Mouse (Mus musculus) lung, postnatal 0 days (tissue): Measurements from ENCODE around the gene Padi6. TPM values are rescaled to one million over a fixed set of nuclear protein-coding genes. Genes with fewer than 3 reads are reported as not detected.
A peak's percentile ranks its signal among the peaks of the same experiment; 100 is the strongest.

ENCODE experiments used
- ATAC-seq: fragments of 200-750 bp; cut with Nextera tagmentation; 2 replicates; pipeline ENCODE4 v1.8.0; 2017; ENCODE audit warnings: moderate library complexity
- DNase-seq: peaks from one replicate; pipeline ENCODE4 v3.0.0-alpha.2; 2016; ENCODE audit warnings: low spot score
- H3K27ac ChIP-seq: fragments of 300-500 bp; sonication (generic); 2 replicates; pipeline ENCODE4 v1.5.1; 2014; ENCODE audit warnings: antibody characterized with exemption, mild to moderate bottlenecking, low read length, mixed read lengths
- H3K27me3 ChIP-seq: fragments of 300-500 bp; sonication (generic); replicated peaks from 2 replicates; pipeline ENCODE4 v1.6.1; 2014; ENCODE audit warnings: low read length, mixed read lengths; ENCODE audit not compliant: insufficient read depth
- H3K36me3 ChIP-seq: fragments of 300-500 bp; sonication (generic); 2 replicates; pipeline ENCODE4 v1.6.1; 2014; ENCODE audit warnings: low read length, mixed read lengths; ENCODE audit not compliant: insufficient read depth
- H3K4me1 ChIP-seq: fragments of 300-500 bp; sonication (generic); 2 replicates; pipeline ENCODE4 v1.6.1; 2014; ENCODE audit warnings: antibody characterized with exemption, low read depth, low read length, mixed read lengths; ENCODE audit not compliant: insufficient read depth
- H3K4me2 ChIP-seq: fragments of 300-500 bp; sonication (generic); replicated peaks from 2 replicates; pipeline ENCODE4 v1.6.1; 2014; ENCODE audit warnings: low read depth, mild to moderate bottlenecking, low read length, moderate library complexity, mixed read lengths
- H3K4me3 ChIP-seq: fragments of 300-500 bp; sonication (generic); 2 replicates; pipeline ENCODE4 v1.5.1; 2014; ENCODE audit warnings: low read depth, low read length
- H3K9ac ChIP-seq: fragments of 300-500 bp; sonication (generic); replicated peaks from 2 replicates; pipeline ENCODE4 v1.6.1; 2014; ENCODE audit warnings: low read depth, mild to moderate bottlenecking
- H3K9me3 ChIP-seq: fragments of 300-500 bp; sonication (generic); 2 replicates; pipeline ENCODE4 v1.6.1; 2016; ENCODE audit warnings: low read length, mixed read lengths
- CTCF ChIP-seq: IDR thresholded peaks from 2 replicates; pipeline ENCODE4 v1.5.1; 2016; ENCODE audit warnings: antibody characterized with exemption, mild to moderate bottlenecking
- EP300 ChIP-seq: IDR thresholded peaks from 2 replicates; pipeline ENCODE4 v1.6.1; 2016; ENCODE audit warnings: antibody characterized with exemption, mild to moderate bottlenecking, control low read depth
- WGBS: fragments of 180-500 bp; shearing (Covaris S2); extraction: QIAGEN DNeasy Blood & Tissue Kit; methylation state at CpG from one replicate; pipeline ENCODE4 v1.1.7; 2014; 5-methylcytosine and 5-hydroxymethylcytosine counted together
- polyA plus RNA-seq: library from polyadenylated mRNA; unstranded; fragments of >200 nt; fragmentation: Nextera tagmentation; extraction: Ambion mirVana; gene quantifications from 2 replicates; pipeline ENCODE4 v1.2.1, GENCODE M21; 2015

Padi6 gene
- polyA plus RNA-seq, 1 experiment from 2014 or later: not detected

- ATAC-seq: no peak
- Histone ChIP-seq H3K27me3 (no peaks in the 10 kb centered on the region), H3K9me3 (no peaks in the 10 kb centered on the region), H3K36me3 (no peaks in the 10 kb centered on the region), H3K4me2 (no peak overlapping the region), H3K4me3 (no peak overlapping the region), H3K9ac (no peak overlapping the region), H3K4me1 (no peaks in the 10 kb centered on the region), H3K27ac (no peak overlapping the region)
- WGBS: 47% methylated on average over 4 of the region's 4 CpGs
- DNase-seq: no peak
- TF ChIP-seq EP300: no peak
- TF ChIP-seq CTCF: no peak
Measured at GRCm38 (mm10) chr4:140693513-140693912, 48.9 kb downstream of the Padi6 start.

GRCm38 (mm10) chr4:140691481-140691880, 51.0 kb downstream of the Padi6 start:
- Histone ChIP-seq H3K4me3 (no peak overlapping the region), H3K27ac (no peak overlapping the region), H3K27me3 (no peaks in the 10 kb centered on the region), H3K9ac (no peak overlapping the region), H3K9me3 (no peaks in the 10 kb centered on the region), H3K36me3 (no peaks in the 10 kb centered on the region), H3K4me2 (no peak overlapping the region), H3K4me1 (no peaks in the 10 kb centered on the region)
- WGBS: 62% methylated on average over 7 of the region's 7 CpGs
- TF ChIP-seq EP300 (no peak), CTCF (no peak)
- ATAC-seq (no peak), DNase-seq (no peak)

GRCm38 (mm10) chr4:140689873-140690655, 52.4 kb downstream of the Padi6 start:
- no peak overlapping the region for H3K9ac ChIP-seq
- ATAC-seq (peak; percentile 32), DNase-seq (no peak)
- no peaks in the 10 kb centered on the region for H3K4me1 ChIP-seq
- H3K27ac ChIP-seq: no peak overlapping the region
- 44% methylated on average over 16 of the region's 16 CpGs for WGBS
- TF ChIP-seq EP300: no peak
- no peak for TF ChIP-seq CTCF
- no peaks in the 10 kb centered on the region for H3K9me3 ChIP-seq
- H3K36me3 ChIP-seq: no peaks in the 10 kb centered on the region
- no peak overlapping the region for H3K4me3 ChIP-seq
- no peaks in the 10 kb centered on the region for H3K27me3 ChIP-seq
- H3K4me2 ChIP-seq: 0 out of 2 replicates have a peak overlapping the region, but pooled peaks have one; percentile 3

- no peak for TF ChIP-seq EP300
- no peak for TF ChIP-seq CTCF
- no peak for ATAC-seq
- no peaks in the 10 kb centered on the region for H3K36me3 ChIP-seq
Measured at GRCm38 (mm10) chr4:140688826-140689425, 53.5 kb downstream of the Padi6 start.

GRCm38 (mm10) chr4:140688044-140688825, 54.2 kb downstream of the Padi6 start:
- Histone ChIP-seq H3K4me3 (no peak overlapping the region), H3K9me3 (no peaks in the 10 kb centered on the region), H3K27ac (no peak overlapping the region), H3K4me2 (no peak overlapping the region), H3K36me3 (no peaks in the 10 kb centered on the region), H3K27me3 (no peaks in the 10 kb centered on the region), H3K4me1 (0 out of 2 replicates have a peak, but pooled peaks cover 5% of the 10 kb centered on the region), H3K9ac (no peak overlapping the region)
- 43% methylated on average over 11 of the region's 12 CpGs for WGBS
- DNase-seq (no peak), ATAC-seq (no peak)
- TF ChIP-seq CTCF (no peak), EP300 (no peak)

More at GRCm38 (mm10) chr4:140688826-140689425, 53.5 kb downstream of the Padi6 start:
- Histone ChIP-seq H3K27ac (no peak overlapping the region), H3K9ac (no peak overlapping the region), H3K9me3 (no peaks in the 10 kb centered on the region), H3K27me3 (no peaks in the 10 kb centered on the region), H3K4me2 (no peak overlapping the region), H3K4me3 (no peak overlapping the region), H3K4me1 (0 out of 2 replicates have a peak, but pooled peaks cover 5% of the 10 kb centered on the region)
- 60% methylated on average over 5 of the region's 5 CpGs for WGBS
- no peak for DNase-seq

DNA sequence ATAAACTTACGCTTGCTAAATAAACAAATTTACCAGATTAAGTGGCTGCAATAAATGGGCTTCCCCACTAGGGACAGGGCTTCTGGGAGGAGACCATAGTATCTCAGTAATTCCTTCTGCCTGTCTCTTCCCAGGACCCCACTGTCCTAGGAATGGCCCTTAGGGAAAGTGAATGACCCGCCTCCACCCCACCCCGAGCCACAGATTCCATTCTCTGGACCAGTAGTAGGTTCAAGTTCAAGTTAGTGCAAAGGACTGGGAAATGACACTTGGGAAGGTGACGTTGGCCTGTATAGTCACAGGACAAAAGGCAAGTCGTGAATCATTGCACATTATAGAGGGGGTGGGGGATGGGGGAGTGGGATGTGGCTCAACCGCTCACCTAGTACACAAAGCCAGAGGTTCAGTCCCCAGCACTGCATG, 57.6 kb downstream of the Padi6 start:
- TF ChIP-seq EP300: no peak
- peak; percentile 47 for TF ChIP-seq CTCF
- H3K36me3 ChIP-seq: no peaks in the 10 kb centered on the region
- 20% methylated on average over 6 of the region's 6 CpGs for WGBS
- 0 out of 2 replicates have a peak, but pooled peaks cover 5% of the 10 kb centered on the region for H3K4me1 ChIP-seq
- H3K27me3 ChIP-seq: no peaks in the 10 kb centered on the region
- no peak overlapping the region for H3K9ac ChIP-seq
- ATAC-seq (peak; percentile 15), DNase-seq (no peak)
- peak overlapping the region; percentile 68; the same call in 1 of the 2 replicates for H3K27ac ChIP-seq
- H3K4me2 ChIP-seq: peak overlapping the region; percentile 20
- no peaks in the 10 kb centered on the region for H3K9me3 ChIP-seq
- H3K4me3 ChIP-seq: no peak overlapping the region
